Mouse (Mus musculus) liver, embryonic 14.5 days (tissue): Measurements from ENCODE around the gene Proser3. TPM values are rescaled to one million over a fixed set of nuclear protein-coding genes. Genes with fewer than 3 reads are reported as not detected.

Experiments
- ATAC-seq: fragments of 200-750 bp; cut with Nextera tagmentation; 2 replicates; pipeline ENCODE4 v1.8.0; 2017; ENCODE audit warnings: moderate number of reproducible peaks, mild to moderate bottlenecking, moderate library complexity; ENCODE audit not compliant: insufficient read depth
- DNase-seq, 3 experiments: peaks; one replicate each; pipeline ENCODE4 v3.0.0-alpha.2; 2012 to 2013; ENCODE audit warnings: low read depth in 3 of 3, low spot score in 3 of 3
- H3K27ac ChIP-seq: fragments of 300-500 bp; sonication (generic); 2 replicates; pipeline ENCODE4 v1.5.1; 2014; ENCODE audit warnings: moderate library complexity, mild to moderate bottlenecking, control low read depth, inconsistent platforms
- H3K27me3 ChIP-seq: fragments of 300-500 bp; sonication (generic); 2 replicates; pipeline ENCODE4 v1.6.1; 2014; ENCODE audit warnings: mild to moderate bottlenecking, low read length, moderate library complexity; ENCODE audit not compliant: control insufficient read depth, insufficient read depth
- H3K36me3 ChIP-seq: fragments of 300-500 bp; sonication (generic); replicated peaks from 2 replicates; pipeline ENCODE4 v1.6.1; 2014; ENCODE audit warnings: low read depth; ENCODE audit not compliant: control insufficient read depth, insufficient read depth
- H3K4me1 ChIP-seq, 2 experiments: fragments of 200-500 bp in 1 of 2; fragments of 300-500 bp in 1 of 2; sonication (generic) in 1 of 2; replicated peaks; 2 replicates each; pipeline ENCODE4 v1.6.1; 2012 to 2014; ENCODE audit warnings: antibody characterized with exemption in 1 of 2, inconsistent platforms in 1 of 2, low read length in 1 of 2; ENCODE audit not compliant: control insufficient read depth in 2 of 2, insufficient read depth in 2 of 2
- H3K4me2 ChIP-seq: fragments of 300-500 bp; sonication (generic); 2 replicates; pipeline ENCODE4 v1.6.1; 2014; ENCODE audit warnings: low read depth, mild to moderate bottlenecking, control low read depth, moderate library complexity
- H3K4me3 ChIP-seq, 2 experiments: fragments of 200-500 bp in 1 of 2; fragments of 300-500 bp in 1 of 2; sonication (generic) in 1 of 2; 2 replicates each; pipeline ENCODE4 v1.5.1; 2012 to 2014; ENCODE audit warnings: low read depth in 2 of 2, low read length in 2 of 2, mild to moderate bottlenecking in 2 of 2, control low read depth in 1 of 2, inconsistent platforms in 1 of 2, moderate library complexity in 1 of 2; ENCODE audit not compliant: insufficient read depth in 1 of 2
- H3K9ac ChIP-seq: fragments of 300-500 bp; sonication (generic); replicated peaks from 2 replicates; pipeline ENCODE4 v1.6.1; 2014; ENCODE audit warnings: mild to moderate bottlenecking, control low read depth, moderate library complexity
- H3K9me3 ChIP-seq: fragments of 300-500 bp; sonication (generic); 2 replicates; pipeline ENCODE4 v1.6.1; 2016; ENCODE audit warnings: low read length, mixed read lengths; ENCODE audit not compliant: control insufficient read depth
- CTCF ChIP-seq: IDR thresholded peaks from 2 replicates; pipeline ENCODE4 v1.5.1; 2016; ENCODE audit warnings: antibody characterized with exemption, low read depth, control low read depth
- EP300 ChIP-seq: IDR thresholded peaks from 2 replicates; pipeline ENCODE4 v1.6.1; 2016; ENCODE audit warnings: antibody characterized with exemption, low read depth
- WGBS: fragments of 180-500 bp; shearing (Covaris S2); extraction: QIAGEN DNeasy Blood & Tissue Kit; methylation state at CpG from one replicate; pipeline ENCODE4 v1.1.7; 2014; ENCODE audit not compliant: insufficient replicate concordance; 5-methylcytosine and 5-hydroxymethylcytosine counted together
- polyA plus RNA-seq, 2 experiments: library from polyadenylated mRNA; depleted of rRNA in 1 of 2; stranded (reverse) in 1 of 2; unstranded in 1 of 2; fragments of >200 nt; fragmentation: Nextera tagmentation in 1 of 2; extraction: Ambion mirVana in 1 of 2; gene quantifications; 2 replicates each; pipeline versions ENCODE4 v1.2.1 to v1.2.3; 2012 to 2014

The Proser3 gene
- polyA plus RNA-seq, 2 experiments = 1.3 to 6.5 TPM

GRCm38 (mm10) chr7:30586455-30587020, 34.4 kb upstream of the Proser3 start:
- H3K36me3 ChIP-seq = peaks cover 36% of the 10 kb centered on the region
- DNase-seq (no peak), ATAC-seq (no peak)
- H3K4me3 ChIP-seq = no peak overlapping the region
- H3K27ac ChIP-seq = no peak overlapping the region
- H3K4me2 ChIP-seq = no peak overlapping the region; the same call in 1 of the 2 replicates
- no peaks in the 10 kb centered on the region for H3K9me3 ChIP-seq
- peaks cover 4 to 9% of the 10 kb centered on the region in 2 experiments for H3K4me1 ChIP-seq
- peak overlapping the region; percentile 98; the same call in 1 of the 2 replicates for H3K9ac ChIP-seq
- 85% methylated on average over 28 of the region's 28 CpGs for WGBS
- no peaks in the 10 kb centered on the region for H3K27me3 ChIP-seq
- TF ChIP-seq EP300 (no peak), CTCF (no peak)

GRCm38 (mm10) chr7:30585170-30585569, 33.1 kb upstream of the Proser3 start:
- WGBS = 82% methylated on average over 7 of the region's 7 CpGs
- H3K4me2 ChIP-seq = no peak overlapping the region
- H3K9me3 ChIP-seq = no peaks in the 10 kb centered on the region
- no peak for ATAC-seq
- peaks cover 4 to 9% of the 10 kb centered on the region in 2 experiments for H3K4me1 ChIP-seq
- H3K4me3 ChIP-seq = no peak overlapping the region
- DNase-seq = no peak
- H3K27ac ChIP-seq = no peak overlapping the region
- no peaks in the 10 kb centered on the region for H3K27me3 ChIP-seq
- TF ChIP-seq CTCF (no peak), EP300 (no peak)
- H3K36me3 ChIP-seq = peaks cover 47% of the 10 kb centered on the region
- H3K9ac ChIP-seq = no peak overlapping the region

GRCm38 (mm10) chr7:30584339-30584738, 32.2 kb upstream of the Proser3 start:
- no peak overlapping the region for H3K27ac ChIP-seq
- peaks cover 0 to 6% of the 10 kb centered on the region in 2 experiments for H3K4me1 ChIP-seq
- peaks cover 52% of the 10 kb centered on the region for H3K36me3 ChIP-seq
- no peaks in the 10 kb centered on the region for H3K27me3 ChIP-seq
- TF ChIP-seq CTCF (no peak), EP300 (no peak)
- DNase-seq (no peak), ATAC-seq (no peak)
- H3K9ac ChIP-seq = no peak overlapping the region
- WGBS = 86% methylated on average over 10 of the region's 10 CpGs
- H3K4me2 ChIP-seq = no peak overlapping the region
- no peak overlapping the region for H3K4me3 ChIP-seq
- H3K9me3 ChIP-seq = no peaks in the 10 kb centered on the region

GRCm38 (mm10) chr7:30581547-30581946, 29.4 kb upstream of the Proser3 start:
- 91% methylated on average over 16 of the region's 16 CpGs for WGBS
- H3K36me3 ChIP-seq = peaks cover 77% of the 10 kb centered on the region

GRCm38 (mm10) chr7:30579950-30580349, 27.9 kb upstream of the Proser3 start:
- no peak overlapping the region for H3K4me2 ChIP-seq
- no peak overlapping the region for H3K9ac ChIP-seq
- H3K27ac ChIP-seq = no peak overlapping the region
- H3K4me3 ChIP-seq = no peak overlapping the region
- DNase-seq (no peak), ATAC-seq (no peak)
- TF ChIP-seq CTCF (no peak), EP300 (no peak)
- no peaks in the 10 kb centered on the region for H3K27me3 ChIP-seq
- 84% methylated on average over 8 of the region's 8 CpGs for WGBS
- H3K36me3 ChIP-seq = peaks cover 83% of the 10 kb centered on the region
- no peaks in the 10 kb centered on the region for H3K4me1 ChIP-seq
- H3K9me3 ChIP-seq = no peaks in the 10 kb centered on the region

More at GRCm38 (mm10) chr7:30581547-30581946, 29.4 kb upstream of the Proser3 start:
- Histone ChIP-seq H3K4me3 (no peak overlapping the region), H3K4me2 (no peak overlapping the region), H3K9ac (no peak overlapping the region), H3K9me3 (no peaks in the 10 kb centered on the region), H3K27ac (no peak overlapping the region), H3K4me1 (no peaks in the 10 kb centered on the region), H3K27me3 (no peaks in the 10 kb centered on the region)
- ATAC-seq (no peak), DNase-seq (no peak)
- TF ChIP-seq EP300 (no peak), CTCF (no peak)
